Mouse (Mus musculus) lung, adult 2 months (tissue): ENCODE results near the gene Gja8.

ENCODE experiments used
- CTCF ChIP-seq: fragments of 200-500 bp; IDR thresholded peaks from 2 replicates; pipeline ENCODE4 v1.5.1; 2011; ENCODE audit warnings: mild to moderate bottlenecking, low read length, control low read depth; ENCODE audit not compliant: insufficient read depth
- POLR2A ChIP-seq: fragments of 200-500 bp; IDR thresholded peaks from 2 replicates; pipeline ENCODE4 v1.6.1; 2011; ENCODE audit warnings: low read depth, mild to moderate bottlenecking, control low read depth, low read length, borderline replicate concordance; ENCODE audit errors: extremely low read depth

DNA sequence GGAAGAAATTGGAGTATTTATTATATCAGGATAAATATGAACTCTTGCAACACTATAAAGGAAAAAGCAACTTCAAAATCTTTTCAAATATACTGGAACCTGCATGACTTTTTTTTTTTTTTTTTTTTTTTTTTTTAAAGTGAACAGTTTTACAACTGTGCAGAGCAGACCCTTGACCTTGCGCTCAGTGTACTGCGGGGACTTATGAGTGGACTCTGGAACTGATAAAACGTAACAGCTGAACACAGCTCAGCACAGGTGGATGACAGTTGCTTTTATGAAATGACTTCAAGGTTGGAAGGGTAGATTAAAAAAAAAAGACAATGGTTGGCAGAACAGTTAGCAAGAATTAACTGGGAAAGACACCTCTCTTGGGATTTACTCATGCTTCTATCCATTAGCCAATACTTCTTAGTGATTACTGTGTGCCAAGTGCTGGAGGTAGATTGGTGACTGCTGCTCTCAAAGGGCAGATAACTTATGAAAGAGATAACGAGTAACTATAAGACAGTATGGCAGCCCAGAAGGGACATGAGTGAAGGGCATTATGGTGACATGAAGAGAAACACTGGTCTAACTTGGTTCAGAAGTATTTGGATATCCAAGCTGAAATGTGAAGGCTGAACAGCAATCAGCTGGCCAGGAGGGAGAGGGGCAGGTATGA lies 23.4 kb downstream of the Gja8 start:
- TF ChIP-seq CTCF: no peak
- TF ChIP-seq POLR2A: no peak
